Mouse (Mus musculus): ENCODE measurements at regions not wholly inside any gene's neighbourhood (a gene's known extent, or its start where the extent isn't known, plus 50 kb on each side); places are given as distances from the start of the nearest gene placed in this dataset.

- TF ChIP-seq CTCF (IDR thresholded peaks at IDR 0.05; ENCODE audit: borderline replicate concordance, extremely low read depth, insufficient read depth, insufficient read length) (no peak), POLR2A (IDR thresholded peaks at IDR 0.05; ENCODE audit: borderline replicate concordance, extremely low read depth, insufficient read depth, insufficient read length, poor library complexity, severe bottlenecking) (no peak)
These were observed 931.0 kb upstream of the 1700009N14Rik start for GRCm38 (mm10) chr4:38519108-38519507.
